Mouse (Mus musculus) testis, postnatal 14 days (tissue): ENCODE measurements around the gene Rhod.
A peak's percentile ranks its signal among the peaks of the same experiment; 100 is the strongest.
"Not testable (repeated sequence)": the region's sequence is repeated elsewhere in the genome, so short reads cannot be mapped to it uniquely, and the experiment has no call there.

Experiments used
- DNase-seq: peaks from one replicate; pipeline ENCODE4 v3.0.0; 2021; ENCODE audit warnings: low spot score

Gene Rhod

DNA sequence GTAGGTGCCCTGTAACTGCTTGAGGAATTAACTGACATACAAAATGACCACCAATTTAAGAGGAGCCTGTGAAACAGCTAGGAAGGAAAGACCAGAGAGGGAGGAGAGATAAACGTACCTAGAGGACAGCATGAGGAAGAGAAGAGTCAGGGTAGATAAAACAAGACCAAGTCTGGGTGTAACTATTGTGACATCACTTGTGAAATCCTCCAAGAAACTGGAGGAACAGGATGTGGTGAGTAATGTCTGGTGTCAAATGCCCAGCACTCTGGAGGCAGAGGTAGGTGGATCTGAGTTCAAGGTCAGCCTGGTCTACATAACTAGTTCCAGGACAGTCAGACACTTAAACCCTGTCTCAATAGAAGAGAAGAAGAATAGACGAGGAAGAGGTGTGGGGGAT is 30.2 kb downstream of the Rhod start:
- DNase-seq = no peak

DNA sequence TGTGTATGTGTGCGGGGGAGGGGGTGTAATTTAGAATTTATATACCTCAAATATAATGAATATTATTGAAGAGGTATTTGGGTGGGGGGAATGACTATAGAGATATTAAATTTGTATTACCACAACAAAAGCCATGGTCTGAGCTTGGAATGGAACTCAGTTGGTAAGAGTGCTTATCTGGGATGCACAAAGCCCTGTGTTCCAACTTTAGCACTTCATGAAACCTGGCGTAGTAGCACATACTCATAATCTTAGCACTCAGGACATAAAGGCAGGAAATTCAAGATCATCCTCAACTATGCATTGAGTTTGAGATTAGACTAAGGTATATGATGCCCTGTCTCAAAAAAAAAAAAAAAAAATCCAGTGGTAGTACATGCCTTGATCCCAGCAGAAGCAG is 34.4 kb downstream of the Rhod start:
- DNase-seq = no peak

DNA sequence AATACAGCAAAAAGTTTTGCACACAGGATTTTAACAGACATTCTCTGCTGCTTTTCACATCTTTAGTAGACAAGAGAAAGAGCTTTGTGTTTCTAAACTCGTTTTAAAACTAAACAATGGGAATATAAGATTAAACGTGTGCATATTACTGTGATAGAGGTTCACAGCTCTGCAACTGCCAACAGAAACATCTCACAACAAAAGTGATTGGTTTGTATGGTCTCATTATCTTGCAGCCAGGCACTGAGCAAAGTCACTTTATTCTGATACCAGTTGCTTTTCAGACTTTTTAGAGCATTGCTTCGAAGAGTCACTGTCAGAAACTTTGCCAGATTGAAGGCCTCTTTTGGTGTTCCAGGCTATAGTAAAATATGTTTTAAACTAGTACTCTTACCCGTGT is 40.3 kb downstream of the Rhod start:
- DNase-seq = no peak

DNA sequence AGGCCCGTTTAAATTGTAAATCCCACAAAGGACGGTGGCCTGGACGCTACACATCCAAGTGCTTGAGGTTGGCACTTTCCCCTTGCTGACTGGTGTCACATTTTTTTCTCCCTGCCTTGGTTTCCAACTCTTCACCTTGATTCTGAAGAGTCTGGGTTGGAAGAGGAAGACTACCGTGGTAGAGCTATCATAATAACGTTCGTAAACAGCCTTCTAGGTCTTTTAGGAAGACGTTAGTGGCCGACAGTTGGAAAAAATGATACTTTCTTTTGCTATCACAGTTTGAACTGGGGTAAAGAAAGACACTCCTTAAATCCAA is 40.6 kb downstream of the Rhod start:
- no peak for DNase-seq

DNA sequence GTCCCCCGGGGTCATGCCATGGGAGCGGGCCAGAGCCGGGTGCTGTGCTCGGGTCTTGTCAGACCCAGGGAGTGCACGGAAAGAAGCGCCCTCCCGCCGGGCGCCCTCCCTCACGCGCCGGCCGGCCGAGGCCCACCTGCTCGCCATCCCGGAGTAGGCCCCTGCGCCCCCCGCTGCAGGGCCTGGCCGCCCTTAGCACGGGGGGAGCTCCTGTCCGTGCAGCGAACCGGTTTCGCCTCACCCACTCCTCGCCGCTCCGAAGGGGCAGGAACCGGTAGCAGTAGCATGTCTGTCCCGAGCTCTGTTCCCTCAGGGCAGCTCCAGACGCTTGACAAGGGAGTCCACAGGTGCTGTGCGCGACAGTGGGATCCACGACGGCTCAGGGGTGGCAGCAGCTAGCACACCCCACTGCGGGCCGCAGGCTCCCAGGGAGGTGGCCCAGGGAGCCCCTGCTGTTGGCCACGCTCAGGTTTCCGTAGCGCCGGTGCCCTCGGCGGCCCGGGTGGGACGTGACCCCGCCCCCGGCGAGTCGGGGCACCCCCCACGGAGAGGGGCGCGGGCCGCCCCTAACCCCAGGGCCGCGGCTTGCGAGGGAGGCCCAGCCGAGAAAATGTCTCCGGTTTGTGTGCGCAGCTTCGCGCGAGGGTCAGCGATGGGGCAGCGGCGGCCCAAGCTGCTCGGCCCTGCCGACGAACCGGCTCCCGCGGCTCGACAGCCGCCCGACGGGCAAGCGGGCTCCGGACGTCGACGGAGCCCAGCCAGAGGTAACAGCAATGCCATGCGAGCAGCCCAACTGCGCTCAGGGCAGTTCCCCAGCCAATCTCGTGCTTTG is 41.2 kb downstream of the Rhod start, which contains the start of gene Kdm2a:
Gene Kdm2a (minus strand): TSS at position 488 of the 832 bp plus-strand sequence.
- DNase-seq = peak; percentile 75

DNA sequence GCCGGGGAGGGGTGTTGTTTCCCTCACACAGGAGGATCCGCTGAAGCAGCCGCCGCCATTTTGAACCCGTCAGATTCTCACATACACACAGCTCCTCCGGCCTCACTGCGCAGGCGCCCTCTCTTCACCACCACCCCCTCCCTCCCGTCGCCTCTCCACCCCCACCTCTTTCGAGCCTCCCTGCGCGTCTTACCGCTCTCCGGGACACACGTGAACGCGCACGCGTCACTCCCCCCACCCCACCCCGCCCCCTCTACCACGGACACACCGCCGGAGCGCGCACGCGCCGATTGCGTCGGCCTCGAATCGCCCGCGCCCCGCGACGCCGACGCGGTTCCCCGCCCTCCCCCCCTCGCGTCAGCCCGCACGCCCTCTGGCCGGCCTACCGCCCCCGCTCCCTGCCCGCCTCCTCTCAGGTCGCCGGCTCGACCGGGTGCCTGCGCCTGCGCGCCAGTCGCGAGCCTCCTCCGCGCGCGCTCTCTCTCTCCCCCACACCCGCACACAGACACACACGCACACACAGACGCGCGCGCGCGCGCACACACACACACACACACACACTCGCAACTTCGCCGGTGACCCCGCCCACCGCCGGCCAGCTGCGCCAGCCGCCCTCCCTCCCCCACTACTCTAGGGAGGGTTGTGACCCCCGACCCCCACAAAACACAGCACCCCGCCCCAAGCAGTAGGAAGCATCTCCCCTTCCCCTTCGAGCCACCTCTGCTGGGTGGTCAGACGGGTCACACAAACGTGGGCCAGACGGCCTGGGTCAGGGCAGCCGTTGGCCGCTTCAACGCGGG is 42.0 kb downstream of the Rhod start:
- peak; percentile 98 for DNase-seq

DNA sequence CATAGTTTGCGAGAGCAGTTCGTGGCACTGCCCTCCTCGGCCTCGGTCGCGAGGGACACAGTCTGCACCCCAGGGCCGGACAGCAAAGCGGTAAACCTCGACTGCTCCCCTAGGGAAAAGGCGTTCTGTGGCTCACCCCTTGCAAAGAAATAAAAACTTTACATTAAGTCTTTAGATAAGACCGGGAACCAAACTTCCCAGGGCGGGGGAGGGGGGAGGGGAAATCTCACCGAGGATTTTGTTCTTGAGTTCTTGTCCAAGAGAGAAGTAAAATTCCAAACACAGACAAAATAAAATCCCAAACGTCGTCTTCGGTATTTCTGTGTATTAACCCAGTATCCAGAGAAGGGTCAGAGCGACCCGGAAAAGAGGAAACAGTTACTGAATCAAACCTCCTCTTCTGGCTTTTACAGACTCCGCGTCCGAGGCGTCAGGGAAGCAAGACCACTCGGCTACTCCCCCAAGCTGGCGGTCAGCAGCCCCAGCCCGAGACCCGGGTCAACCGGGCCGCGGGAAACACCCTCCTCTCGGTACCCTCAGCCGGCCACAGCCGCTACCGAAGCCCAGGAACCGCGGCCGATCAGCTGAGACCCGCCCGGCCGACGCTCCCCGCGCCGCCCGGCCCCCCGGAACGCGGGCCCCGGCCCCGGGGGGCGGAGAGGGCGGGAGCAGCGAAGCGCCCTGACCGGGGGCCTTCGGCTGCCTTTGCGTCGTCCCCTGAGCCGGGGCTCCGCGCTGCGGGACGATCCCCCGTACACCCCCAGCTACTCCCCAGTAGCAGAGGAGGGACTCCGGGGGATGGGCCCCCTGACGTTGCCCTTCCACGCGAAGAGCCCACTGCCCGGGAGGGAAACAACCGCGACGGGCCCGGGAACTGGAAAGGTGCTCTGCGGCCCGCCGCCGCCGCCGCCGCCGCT is 42.9 kb downstream of the Rhod start:
- DNase-seq = peak; percentile 74

DNA sequence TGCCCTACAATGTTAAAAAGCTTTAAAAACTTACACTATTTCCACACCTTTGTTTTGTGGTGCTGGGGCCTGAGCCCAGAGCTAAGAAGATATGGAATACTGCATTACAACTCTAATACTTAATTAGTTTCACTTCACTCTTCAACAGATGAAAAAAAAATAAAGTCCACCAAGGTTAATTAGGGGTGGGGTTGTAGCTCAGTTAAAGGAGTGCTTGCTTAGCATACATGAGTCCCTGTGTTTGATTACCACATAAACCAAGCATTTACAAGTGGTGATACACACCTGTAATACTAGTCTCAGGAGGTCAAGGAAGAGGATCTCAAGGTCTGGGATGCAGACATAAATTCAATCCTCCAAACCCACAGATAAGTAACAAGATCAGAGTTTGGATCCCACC is 52.0 kb downstream of the Rhod start:
- no peak for DNase-seq

DNA sequence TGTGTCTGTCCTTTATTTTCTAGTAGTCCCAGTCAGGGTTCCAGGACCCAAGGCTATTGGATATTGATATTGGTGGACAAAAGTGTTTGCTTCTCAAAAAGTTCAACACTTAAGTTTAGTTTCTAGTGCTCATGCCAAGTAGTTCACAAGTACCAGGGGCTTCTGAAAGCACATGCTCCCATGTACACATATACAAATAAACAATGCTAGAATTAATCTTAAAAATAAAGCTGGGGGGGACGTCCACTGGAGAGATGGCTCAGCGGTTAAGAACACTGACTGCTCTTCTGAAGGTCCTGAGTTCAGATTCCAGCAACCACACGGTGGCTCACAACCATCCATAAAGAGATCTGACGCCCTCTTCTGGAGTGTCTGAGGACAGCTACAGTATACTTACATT is 54.2 kb downstream of the Rhod start:
- DNase-seq = no peak

DNA sequence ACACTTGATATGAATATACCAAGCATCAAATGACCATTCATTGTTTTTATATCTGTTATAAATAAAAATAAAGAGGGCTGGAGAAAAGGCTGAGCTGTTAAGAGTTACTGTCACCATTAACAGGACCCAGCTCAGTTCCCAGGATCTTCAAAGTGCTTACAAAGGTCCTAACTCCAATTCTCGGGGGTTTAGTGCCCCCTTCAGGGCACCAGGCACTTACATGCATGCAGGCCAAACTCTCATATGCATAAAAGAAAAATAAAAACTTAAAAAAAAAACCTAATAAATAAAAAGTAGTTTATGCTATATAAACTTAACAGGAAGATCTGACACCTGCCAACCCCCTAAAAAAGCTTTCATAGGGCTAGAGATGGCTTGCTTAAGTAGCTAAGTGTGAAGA is 54.9 kb downstream of the Rhod start:
- no peak for DNase-seq

DNA sequence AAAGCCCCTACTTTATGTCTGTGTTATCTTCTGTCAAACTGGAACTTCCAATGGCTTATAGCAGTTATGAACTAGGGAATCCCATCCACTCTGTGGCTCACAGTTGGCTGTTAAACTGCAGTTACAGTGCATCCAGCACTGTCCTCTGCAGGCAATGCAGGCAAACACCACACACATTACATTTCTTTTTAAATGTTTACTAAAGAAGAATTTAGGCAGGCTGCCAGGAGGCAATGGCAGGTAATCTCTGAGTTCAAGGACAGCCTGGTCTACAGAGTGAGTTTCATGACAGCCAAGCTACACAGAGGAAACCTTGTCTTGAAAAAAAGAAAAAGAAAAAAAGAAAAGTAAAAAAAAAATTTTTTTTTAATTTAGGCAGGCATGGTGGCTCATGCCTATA is 55.9 kb downstream of the Rhod start:
- DNase-seq = no peak

DNA sequence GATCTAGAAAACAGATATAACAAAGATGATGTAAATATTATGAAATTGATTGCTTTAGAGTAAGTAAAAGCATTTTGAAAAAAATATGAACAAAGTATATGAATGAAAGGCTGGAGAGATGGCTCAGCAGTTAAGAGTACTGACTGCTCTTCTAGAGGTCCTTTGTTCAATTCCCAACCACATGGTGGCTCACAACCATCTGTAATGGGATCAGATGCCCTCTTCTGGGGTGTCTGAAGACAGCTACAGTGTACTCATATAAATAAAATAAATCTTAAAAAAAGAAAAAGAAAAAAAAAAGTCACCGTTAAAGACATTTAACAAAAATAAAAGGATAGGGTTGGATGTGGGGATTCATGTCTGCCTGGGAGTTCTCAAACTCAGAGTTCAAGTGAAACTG is 56.9 kb downstream of the Rhod start:
- DNase-seq = not testable (repeated sequence)
